Mouse (Mus musculus) erythroid progenitor cell, adult 5-6 weeks (primary cell): ENCODE results near the gene Dnmt1. TPM values are rescaled to one million over a fixed set of nuclear protein-coding genes. Genes with fewer than 3 reads are reported as not detected.

ENCODE experiments used
- ATAC-seq: replicated peaks from 2 replicates; pipeline ENCODE4 v1.8.0; 2016; ENCODE audit warnings: moderate number of reproducible peaks, mild to moderate bottlenecking, moderate TSS enrichment, inconsistent platforms; ENCODE audit not compliant: poor library complexity, low FRiP score, severe bottlenecking
- total RNA-seq, 2 experiments: library from RNA; stranded (forward) in 1 of 2; stranded (reverse) in 1 of 2; fragments of 150-400 nt in 1 of 2; fragments of 186-747, 209-891 nt in 1 of 2; gene quantifications; 2 replicates each; pipeline versions ENCODE4 v1.2.3 to v1.2.4; 2015 to 2017; ENCODE audit warnings: low replicate concordance in 2 of 2

The Dnmt1 gene
- total RNA-seq, 2 experiments from 2014 or later: 122 to 217 TPM

- ATAC-seq: no peak
Observed at GRCm38 (mm10) chr9:20866879-20867278, 92.8 kb downstream of the Dnmt1 start.

DNA sequence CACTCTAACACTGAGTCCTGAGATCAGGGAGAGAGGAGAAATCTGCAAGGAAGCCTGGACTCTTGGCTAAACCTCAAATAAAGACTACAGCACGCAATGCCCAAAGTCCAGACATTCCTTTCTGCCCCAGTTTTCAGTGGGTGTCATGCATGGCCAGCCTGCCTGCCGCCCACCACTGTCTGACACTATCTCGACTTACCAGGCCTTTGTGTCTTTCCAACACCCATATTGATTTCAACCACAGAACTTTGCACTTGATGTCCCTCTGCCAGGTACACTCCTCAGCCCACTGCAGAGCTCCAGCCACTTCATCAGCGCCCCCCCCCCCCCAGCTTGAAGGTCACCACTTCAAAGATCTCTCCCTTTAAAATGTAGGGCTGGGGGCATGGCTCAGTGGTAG is 97.5 kb downstream of the Dnmt1 start:
- ATAC-seq: no peak

- no peak for ATAC-seq
Observed at GRCm38 (mm10) chr9:20861821-20862220, 97.9 kb downstream of the Dnmt1 start.

DNA sequence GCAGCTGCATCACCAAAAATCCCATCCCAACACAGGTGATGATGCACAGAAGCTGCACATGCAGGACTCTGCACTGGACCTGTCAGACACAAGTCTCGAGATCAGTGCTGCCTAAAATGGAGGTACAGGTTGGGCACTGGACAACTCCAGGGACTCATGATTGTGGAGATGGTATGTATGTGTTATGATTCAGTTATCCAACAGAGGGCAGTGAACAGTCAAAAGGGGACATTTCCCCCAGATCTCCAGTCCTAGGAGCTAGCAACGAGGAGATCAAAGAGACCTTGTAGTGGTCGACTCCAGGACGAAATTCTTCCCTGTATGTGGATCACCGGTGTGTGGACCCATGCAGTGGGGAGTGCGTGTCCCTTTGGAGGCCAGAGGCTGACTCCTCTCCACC is 99.8 kb downstream of the Dnmt1 start:
- ATAC-seq: no peak

Other genes with a start within 250 kb of the Dnmt1 start
- gene Olfm2, start 213.5 kb downstream of the Dnmt1 start, total RNA-seq (2015; ENCODE audit: low replicate concordance): not detected in 2 replicates
- not detected in 2 replicates for gene Olfm2, start 213.5 kb downstream of the Dnmt1 start, total RNA-seq (2017; ENCODE audit: low replicate concordance)
- 1.3 TPM in 1 of 2 replicates, not detected in the other for gene Col5a3, start 144.8 kb downstream of the Dnmt1 start, total RNA-seq (2015; ENCODE audit: low replicate concordance)
- 0.39 TPM in 1 of 2 replicates, not detected in the other for gene Col5a3, start 144.8 kb downstream of the Dnmt1 start, total RNA-seq (2017; ENCODE audit: low replicate concordance)
- not detected in 2 replicates for gene Rdh8, start 141.4 kb downstream of the Dnmt1 start, total RNA-seq (2015; ENCODE audit: low replicate concordance)
- not detected in 2 replicates for gene Rdh8, start 141.4 kb downstream of the Dnmt1 start, total RNA-seq (2017; ENCODE audit: low replicate concordance)
- 1.1 and 1.7 TPM in 2 replicates for gene A230050P20Rik, start 91.2 kb downstream of the Dnmt1 start, total RNA-seq (2015; ENCODE audit: low replicate concordance)
- gene A230050P20Rik, start 91.2 kb downstream of the Dnmt1 start, total RNA-seq (2017; ENCODE audit: low replicate concordance): 3.7 and 4.3 TPM in 2 replicates
- not detected in 2 replicates for gene Angptl6, start 80.2 kb downstream of the Dnmt1 start, total RNA-seq (2015; ENCODE audit: low replicate concordance)
- gene Angptl6, start 80.2 kb downstream of the Dnmt1 start, total RNA-seq (2017; ENCODE audit: low replicate concordance): 0.53 TPM in 1 of 2 replicates, not detected in the other
- 6.7 and 19.1 TPM in 2 replicates for gene Ppan, start 71.7 kb downstream of the Dnmt1 start, total RNA-seq (2015; ENCODE audit: low replicate concordance)
- 7.1 and 16.2 TPM in 2 replicates for gene Ppan, start 71.7 kb downstream of the Dnmt1 start, total RNA-seq (2017; ENCODE audit: low replicate concordance)
- gene Eif3g, start 61.3 kb downstream of the Dnmt1 start, total RNA-seq (2015; ENCODE audit: low replicate concordance): 47.4 and 59.5 TPM in 2 replicates
- gene Eif3g, start 61.3 kb downstream of the Dnmt1 start, total RNA-seq (2017; ENCODE audit: low replicate concordance): 41.5 and 59.7 TPM in 2 replicates
- gene S1pr2, start 16.9 kb upstream of the Dnmt1 start, total RNA-seq (2015; ENCODE audit: low replicate concordance): not detected in 2 replicates
- under 0.01 and 0.39 TPM in 2 replicates for gene S1pr2, start 16.9 kb upstream of the Dnmt1 start, total RNA-seq (2017; ENCODE audit: low replicate concordance)
- gene Mrpl4, start 42.9 kb upstream of the Dnmt1 start, total RNA-seq (2015; ENCODE audit: low replicate concordance): 13.0 and 22.0 TPM in 2 replicates
- gene Mrpl4, start 42.9 kb upstream of the Dnmt1 start, total RNA-seq (2017; ENCODE audit: low replicate concordance): 13.3 and 18.0 TPM in 2 replicates
- 1.3 TPM in 1 of 2 replicates, not detected in the other for gene Icam1, start 56.1 kb upstream of the Dnmt1 start, total RNA-seq (2015; ENCODE audit: low replicate concordance)
- 1.5 and 9.0 TPM in 2 replicates for gene Icam1, start 56.1 kb upstream of the Dnmt1 start, total RNA-seq (2017; ENCODE audit: low replicate concordance)
- gene Icam4, start 69.5 kb upstream of the Dnmt1 start, total RNA-seq (2015; ENCODE audit: low replicate concordance): 164 and 214 TPM in 2 replicates
- gene Icam4, start 69.5 kb upstream of the Dnmt1 start, total RNA-seq (2017; ENCODE audit: low replicate concordance): 107 and 112 TPM in 2 replicates
- 1.3 and 1.4 TPM in 2 replicates for gene Icam5, start 72.2 kb upstream of the Dnmt1 start, total RNA-seq (2015; ENCODE audit: low replicate concordance)
- gene Icam5, start 72.2 kb upstream of the Dnmt1 start, total RNA-seq (2017; ENCODE audit: low replicate concordance): 1.3 and 3.5 TPM in 2 replicates
- gene Zglp1, start 107.2 kb upstream of the Dnmt1 start, total RNA-seq (2015; ENCODE audit: low replicate concordance): 6.8 TPM in 1 of 2 replicates, not detected in the other
- gene Zglp1, start 107.2 kb upstream of the Dnmt1 start, total RNA-seq (2017; ENCODE audit: low replicate concordance): not detected in 2 replicates
- not detected in 2 replicates for gene Gm49373, start 113.2 kb upstream of the Dnmt1 start, total RNA-seq (2015; ENCODE audit: low replicate concordance)
- not detected in 2 replicates for gene Gm49373, start 113.2 kb upstream of the Dnmt1 start, total RNA-seq (2017; ENCODE audit: low replicate concordance)
- 13.0 and 19.8 TPM in 2 replicates for gene Fdx1l, start 113.7 kb upstream of the Dnmt1 start, total RNA-seq (2015; ENCODE audit: low replicate concordance)
- gene Fdx1l, start 113.7 kb upstream of the Dnmt1 start, total RNA-seq (2017; ENCODE audit: low replicate concordance): 7.8 and 19.7 TPM in 2 replicates
- 30.6 and 34.0 TPM in 2 replicates for gene Gm38431, start 132.1 kb upstream of the Dnmt1 start, total RNA-seq (2015; ENCODE audit: low replicate concordance)
- gene Gm38431, start 132.1 kb upstream of the Dnmt1 start, total RNA-seq (2017; ENCODE audit: low replicate concordance): 4.2 TPM in 1 of 2 replicates, not detected in the other
- 18.4 and 23.4 TPM in 2 replicates for gene Raver1, start 132.1 kb upstream of the Dnmt1 start, total RNA-seq (2015; ENCODE audit: low replicate concordance)
- gene Raver1, start 132.1 kb upstream of the Dnmt1 start, total RNA-seq (2017; ENCODE audit: low replicate concordance): 21.1 and 32.5 TPM in 2 replicates
- gene Tyk2, start 171.4 kb upstream of the Dnmt1 start, total RNA-seq (2015; ENCODE audit: low replicate concordance): 2.5 and 5.0 TPM in 2 replicates
- 4.7 and 5.0 TPM in 2 replicates for gene Tyk2, start 171.4 kb upstream of the Dnmt1 start, total RNA-seq (2017; ENCODE audit: low replicate concordance)
- 28.9 and 42.9 TPM in 2 replicates for gene Cdc37, start 190.1 kb upstream of the Dnmt1 start, total RNA-seq (2015; ENCODE audit: low replicate concordance)
- gene Cdc37, start 190.1 kb upstream of the Dnmt1 start, total RNA-seq (2017; ENCODE audit: low replicate concordance): 68.0 and 76.5 TPM in 2 replicates
- 4.6 TPM in 1 of 2 replicates, not detected in the other for gene Pde4a, start 205.8 kb upstream of the Dnmt1 start, total RNA-seq (2015; ENCODE audit: low replicate concordance)
- 0.15 and 0.39 TPM in 2 replicates for gene Pde4a, start 205.8 kb upstream of the Dnmt1 start, total RNA-seq (2017; ENCODE audit: low replicate concordance)